Mouse (Mus musculus): Measurements from ENCODE around the gene Mpv17l. TPM values are rescaled to one million over a fixed set of nuclear protein-coding genes. Genes with fewer than 3 reads are reported as not detected.
A peak's percentile ranks its signal among the peaks of the same experiment; 100 is the strongest.
"Not testable (repeated sequence)": the region's sequence is repeated elsewhere in the genome, so short reads cannot be mapped to it uniquely, and the experiment has no call there.

Gene Mpv17l
- total RNA-seq, 2 experiments from 2014 or later: 62.7 to 69.9 TPM

DNA sequence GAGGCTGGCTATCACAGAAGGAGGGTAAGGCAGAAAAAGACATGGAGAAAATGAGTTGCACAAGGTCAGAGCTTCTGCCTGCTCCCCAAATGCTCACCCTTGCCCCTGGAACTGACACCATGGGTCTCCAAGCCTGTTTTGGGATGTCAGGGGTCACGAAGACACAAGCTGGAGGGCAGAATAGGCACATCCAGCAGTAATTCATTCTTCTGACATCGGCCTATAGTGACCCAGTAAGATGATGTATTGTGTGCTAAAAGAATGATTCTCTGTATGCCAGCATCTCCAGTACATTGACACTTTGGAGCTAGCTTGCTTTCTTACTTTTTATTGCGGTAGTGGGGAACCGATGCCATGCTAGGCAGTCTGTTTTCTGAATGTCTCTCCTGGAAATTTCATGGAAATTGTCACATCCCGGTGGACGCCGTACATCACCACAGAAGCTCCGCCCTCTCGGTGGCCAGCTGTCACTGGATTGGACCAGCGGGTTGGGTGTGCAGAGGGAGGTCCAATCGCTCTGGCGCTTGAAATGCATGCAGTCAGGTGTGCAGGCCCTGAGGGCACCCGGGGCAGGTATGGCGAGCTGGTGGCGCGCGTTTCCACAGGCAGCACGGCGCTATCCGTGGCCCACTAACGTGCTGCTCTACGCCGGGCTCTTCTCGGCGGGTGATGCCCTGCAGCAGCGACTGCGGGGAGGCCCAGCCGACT lies 37.3 kb downstream of the Mpv17l start:
- Histone ChIP-seq H3K4me3 (peak overlapping the region; percentile 82), H3K27ac (peak overlapping the region; percentile 86)
- TF ChIP-seq CTCF (IDR thresholded peaks at IDR 0.05): no peak
- DNase-seq (ENCODE audit: extremely low spot score in 1 of 2, low spot score in 2 of 2): peak; percentile 79 to 85
- intact Hi-C loops (cut with DNase I): loop anchor here (1.0 to 2.0 kb wide), 2 partner anchors 37 to 47 kb away; partner anchors contain the start of genes 2900011O08Rik, Ifitm7, Mpv17l and Pdxdc1

DNA sequence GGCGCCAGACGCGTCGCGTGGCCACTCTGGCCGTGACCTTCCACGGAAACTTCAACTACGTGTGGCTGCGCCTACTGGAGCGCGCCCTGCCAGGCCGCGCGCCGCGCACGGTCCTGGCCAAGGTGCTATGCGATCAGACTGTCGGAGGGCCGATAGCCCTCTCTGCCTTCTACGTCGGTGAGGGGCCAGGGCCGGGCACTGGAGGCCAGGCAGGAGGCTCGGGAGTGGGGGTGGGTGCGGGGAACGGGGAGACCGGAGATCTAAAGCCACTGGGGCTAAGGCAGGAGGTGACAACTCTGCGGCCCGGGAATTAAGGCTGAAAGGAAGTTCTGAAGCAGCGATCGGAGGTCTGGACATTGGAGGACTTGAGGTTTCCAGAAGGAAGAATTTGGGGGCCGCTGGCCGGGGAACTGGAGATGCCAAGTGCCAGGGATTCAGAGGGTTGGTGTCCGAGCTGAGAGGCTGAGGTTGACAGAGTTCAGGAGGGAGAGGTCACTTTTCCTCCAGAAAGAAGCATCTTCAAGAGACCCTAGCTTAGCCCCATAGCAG lies 38.0 kb downstream of the Mpv17l start:
- no peak for DNase-seq (ENCODE audit: extremely low spot score in 1 of 2, low spot score in 2 of 2)
- intact Hi-C loops (cut with DNase I): loop anchor here (1.0 to 2.0 kb wide), 2 partner anchors 38 to 46 kb away; partner anchors contain the start of genes 2900011O08Rik, Ifitm7, Mpv17l and Pdxdc1
- no peak for TF ChIP-seq CTCF (IDR thresholded peaks at IDR 0.05)
- H3K27ac ChIP-seq: peak overlapping the region; percentile 86
- peak overlapping the region; percentile 82 for H3K4me3 ChIP-seq

DNA sequence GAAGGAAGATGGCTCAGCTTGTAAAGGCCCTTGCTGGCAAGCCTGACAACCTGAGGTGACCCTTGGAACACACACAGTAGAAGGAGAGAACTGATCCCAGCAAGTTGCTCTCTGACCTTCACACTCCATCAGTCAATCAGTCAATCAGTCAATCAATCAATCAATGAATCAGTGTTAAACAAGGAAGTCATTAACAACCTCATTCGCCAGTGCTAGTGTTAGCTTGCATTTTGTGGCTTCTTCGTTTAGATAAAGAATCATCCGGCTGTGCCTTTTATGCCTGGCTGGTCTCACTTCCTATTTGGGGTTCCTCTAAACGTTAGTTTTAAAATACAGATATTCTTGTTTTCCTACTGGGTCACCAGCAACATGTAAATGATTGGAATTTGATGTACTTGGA lies 41.2 kb downstream of the Mpv17l start:
- no peak for TF ChIP-seq CTCF (IDR thresholded peaks at IDR 0.05)
- Histone ChIP-seq H3K4me3 (no peak overlapping the region), H3K27ac (no peak overlapping the region)
- no peak for DNase-seq (ENCODE audit: extremely low spot score in 1 of 2, low spot score in 2 of 2)
- intact Hi-C loops (cut with DNase I): no loop called here

DNA sequence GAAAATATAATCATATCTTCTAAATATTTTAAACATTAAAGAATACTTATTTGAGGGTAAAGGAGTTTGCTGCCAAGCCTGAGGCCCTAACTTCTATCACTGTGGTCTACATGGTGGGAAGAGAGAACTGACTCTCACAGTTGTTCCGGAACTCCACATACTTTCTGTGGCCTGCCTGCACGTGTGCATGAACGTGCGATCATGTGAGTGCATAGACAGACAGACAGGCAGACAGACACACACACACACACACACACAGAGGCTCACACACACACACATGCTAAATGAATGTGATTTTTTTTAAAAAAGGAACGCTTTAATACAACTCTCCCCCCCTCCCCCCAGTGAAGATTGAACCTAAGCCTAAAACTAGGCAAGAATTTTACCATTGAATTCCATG lies 41.8 kb downstream of the Mpv17l start:
- Histone ChIP-seq H3K27ac (no peak overlapping the region), H3K4me3 (no peak overlapping the region)
- intact Hi-C loops (cut with DNase I): no loop called here
- DNase-seq (ENCODE audit: extremely low spot score in 1 of 2, low spot score in 2 of 2): no peak
- no peak for TF ChIP-seq CTCF (IDR thresholded peaks at IDR 0.05)

DNA sequence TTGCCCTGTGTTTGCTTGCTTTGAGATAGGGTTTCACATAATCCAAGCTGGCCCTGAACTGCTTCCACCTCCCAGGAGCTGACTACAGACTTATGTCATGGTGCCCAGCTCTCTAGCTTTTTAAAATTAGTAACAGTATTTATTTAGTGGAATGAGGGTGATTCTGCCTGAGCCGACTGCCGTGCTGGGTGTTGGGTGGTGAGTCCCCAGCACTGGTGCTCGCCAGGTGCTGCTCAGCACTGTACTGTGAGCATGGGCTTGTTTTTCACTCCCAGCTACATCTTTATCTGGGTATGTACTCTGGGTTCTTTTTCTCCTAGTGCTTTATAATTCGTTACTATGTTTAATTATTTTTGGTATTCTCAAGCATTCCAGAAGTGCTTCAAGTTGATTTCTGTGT lies 42.2 kb downstream of the Mpv17l start:
- no peak overlapping the region for H3K4me3 ChIP-seq
- no peak for DNase-seq (ENCODE audit: extremely low spot score in 1 of 2, low spot score in 2 of 2)
- no peak for TF ChIP-seq CTCF (IDR thresholded peaks at IDR 0.05)
- intact Hi-C loops (cut with DNase I): no loop called here
- no peak overlapping the region for H3K27ac ChIP-seq

DNA sequence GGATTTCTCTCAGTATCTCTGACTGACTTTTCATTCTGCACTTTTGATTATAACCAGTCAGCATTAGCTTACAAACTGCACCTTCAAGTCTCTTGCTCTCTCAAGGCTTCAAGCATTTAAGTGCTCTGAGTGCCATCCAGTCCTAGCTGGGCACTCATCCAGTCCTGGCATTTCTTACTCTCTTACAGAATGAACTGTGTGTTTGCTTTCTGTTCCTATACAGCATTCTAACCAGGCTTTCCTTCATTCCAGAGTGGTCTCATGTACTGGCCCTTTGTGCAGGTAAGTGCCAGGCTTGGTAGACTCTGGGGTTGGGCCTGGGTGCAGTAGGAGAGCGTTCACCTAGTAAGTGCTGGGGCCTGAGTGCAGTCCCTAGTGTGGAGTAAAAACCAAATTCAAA lies 43.3 kb downstream of the Mpv17l start:
- intact Hi-C loops (cut with DNase I): no loop called here
- no peak for TF ChIP-seq CTCF (IDR thresholded peaks at IDR 0.05)

DNA sequence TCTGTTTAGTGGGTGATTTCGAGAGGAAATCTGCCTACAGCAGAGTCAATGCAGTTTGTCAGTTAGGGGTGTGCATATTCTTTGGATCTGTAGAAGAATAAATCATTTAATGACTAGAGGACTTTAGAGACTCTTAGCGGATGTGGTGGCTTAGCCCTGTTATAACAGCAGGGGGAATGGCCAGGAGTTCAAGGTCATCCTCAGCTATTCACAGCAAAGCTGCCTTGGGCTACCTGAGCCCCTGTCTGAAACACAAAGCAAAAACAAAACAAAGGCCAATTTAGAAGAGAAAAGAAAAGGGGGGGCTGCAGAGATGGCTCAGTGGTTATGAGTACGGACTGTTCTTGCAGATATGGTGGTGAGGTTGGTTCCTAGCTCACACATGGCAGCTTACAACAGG lies 48.3 kb downstream of the Mpv17l start:
- Histone ChIP-seq H3K27ac (no peak overlapping the region), H3K4me3 (no peak overlapping the region)
- no peak for TF ChIP-seq CTCF (IDR thresholded peaks at IDR 0.05)
- no peak for DNase-seq (ENCODE audit: extremely low spot score in 1 of 2, low spot score in 2 of 2)
- intact Hi-C loops (cut with DNase I): no loop called here

More for the DNA sequence above, 43.3 kb downstream of the Mpv17l start:
- Histone ChIP-seq H3K27ac (no peak overlapping the region), H3K4me3 (no peak overlapping the region)
- no peak for DNase-seq (ENCODE audit: extremely low spot score in 1 of 2, low spot score in 2 of 2)

DNA sequence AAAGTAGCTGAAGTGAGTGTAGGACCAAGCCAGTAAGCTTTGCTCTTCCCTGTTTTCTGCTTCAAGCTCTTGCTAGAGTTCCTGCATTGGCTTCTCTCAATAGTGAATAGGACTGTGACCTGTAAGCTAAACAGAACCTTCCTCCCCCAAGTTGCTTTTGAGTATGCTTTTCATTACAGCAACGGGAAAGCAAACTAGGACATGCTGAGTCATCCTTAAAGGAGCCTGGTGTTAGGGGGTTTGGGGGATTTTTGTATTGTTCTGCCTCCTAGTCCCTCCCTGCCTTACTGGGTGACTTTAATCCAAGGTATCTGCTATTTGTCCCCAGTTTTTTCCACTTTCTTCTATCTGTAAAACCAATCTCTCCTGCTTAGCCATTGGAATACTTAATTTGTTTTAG lies 59.1 kb downstream of the Mpv17l start:
- Histone ChIP-seq H3K27ac (no peak overlapping the region), H3K4me3 (no peak overlapping the region)
- TF ChIP-seq CTCF (IDR thresholded peaks at IDR 0.05): no peak
- DNase-seq (ENCODE audit: extremely low spot score in 1 of 2, low spot score in 2 of 2): no peak
- intact Hi-C loops (cut with DNase I): no loop called here

DNA sequence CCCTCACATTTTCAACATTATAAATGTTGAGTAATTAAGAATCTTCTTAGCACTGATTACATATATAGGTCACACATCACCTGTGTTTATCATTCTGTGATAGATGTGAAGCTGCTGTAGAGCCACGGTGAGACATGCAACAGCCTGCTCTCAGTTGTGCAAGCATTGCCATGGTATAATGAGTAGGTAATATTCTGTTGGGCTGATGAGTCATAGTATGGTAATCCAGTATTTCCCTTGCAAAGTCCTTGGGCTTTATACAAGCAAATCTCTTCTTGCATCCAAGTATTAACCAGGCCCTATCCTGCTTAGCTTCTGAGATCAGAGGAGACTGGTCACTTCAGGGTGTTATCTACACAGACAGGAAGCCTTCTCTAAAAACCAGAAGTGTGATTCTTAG lies 66.1 kb downstream of the Mpv17l start:
- no peak for TF ChIP-seq CTCF (IDR thresholded peaks at IDR 0.05)
- Histone ChIP-seq H3K4me3 (no peak overlapping the region), H3K27ac (no peak overlapping the region)
- intact Hi-C loops (cut with DNase I): no loop called here
- DNase-seq (ENCODE audit: extremely low spot score in 1 of 2, low spot score in 2 of 2): no peak

DNA sequence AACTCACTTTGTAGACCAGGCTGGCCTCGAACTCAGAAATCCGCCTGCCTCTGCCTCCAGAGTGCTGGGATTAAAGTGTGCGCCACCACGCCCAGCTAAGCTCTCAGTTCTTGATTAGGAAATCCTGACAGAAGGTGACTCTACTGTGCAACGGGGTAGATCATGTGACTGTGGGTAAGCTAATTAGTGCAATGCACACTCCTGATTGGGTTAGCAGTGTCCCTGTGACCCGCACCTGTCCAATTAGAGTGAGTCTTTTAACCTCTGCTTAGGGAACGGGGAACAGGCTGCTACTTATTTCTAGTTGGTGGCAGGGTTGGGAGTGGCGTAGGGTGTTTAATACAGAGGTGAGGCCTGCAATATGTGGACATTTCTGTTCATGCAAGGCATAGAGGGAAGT lies 69.1 kb downstream of the Mpv17l start:
- Histone ChIP-seq H3K27ac (no peak overlapping the region), H3K4me3 (no peak overlapping the region)
- intact Hi-C loops (cut with DNase I): no loop called here
- no peak for TF ChIP-seq CTCF (IDR thresholded peaks at IDR 0.05)
- no peak for DNase-seq (ENCODE audit: extremely low spot score in 1 of 2, low spot score in 2 of 2)

DNA sequence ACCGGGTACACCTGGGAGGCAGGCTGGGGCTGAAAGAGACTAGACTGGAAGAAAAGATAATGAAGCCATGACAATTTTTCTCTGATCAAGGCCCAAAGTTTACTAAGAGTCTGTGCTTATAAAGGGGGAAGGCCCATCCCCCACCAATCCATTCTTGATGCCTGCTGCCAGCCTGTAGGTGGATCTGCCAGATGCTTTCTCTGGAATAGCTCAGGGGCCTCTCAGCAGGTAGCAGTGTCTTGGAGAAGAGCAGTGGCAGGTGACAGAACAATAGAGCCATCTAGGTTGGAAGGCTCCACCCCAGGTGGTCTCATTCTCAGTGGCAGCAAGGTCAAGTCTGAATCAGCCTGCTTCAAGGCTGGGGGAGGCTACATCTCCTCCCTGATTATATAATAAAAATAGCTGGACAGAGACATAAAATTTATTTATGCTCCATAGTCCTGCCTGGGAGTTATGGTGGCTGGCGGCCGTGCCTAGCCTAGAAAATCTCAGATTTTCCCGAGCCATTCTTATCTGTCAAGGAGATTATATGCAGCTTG lies 73.5 kb downstream of the Mpv17l start:
- H3K4me3 ChIP-seq; H3K27ac ChIP-seq; DNase-seq (ENCODE audit: extremely low spot score in 1 of 2, low spot score in 2 of 2); intact Hi-C loops (cut with DNase I): not testable (repeated sequence)

DNA sequence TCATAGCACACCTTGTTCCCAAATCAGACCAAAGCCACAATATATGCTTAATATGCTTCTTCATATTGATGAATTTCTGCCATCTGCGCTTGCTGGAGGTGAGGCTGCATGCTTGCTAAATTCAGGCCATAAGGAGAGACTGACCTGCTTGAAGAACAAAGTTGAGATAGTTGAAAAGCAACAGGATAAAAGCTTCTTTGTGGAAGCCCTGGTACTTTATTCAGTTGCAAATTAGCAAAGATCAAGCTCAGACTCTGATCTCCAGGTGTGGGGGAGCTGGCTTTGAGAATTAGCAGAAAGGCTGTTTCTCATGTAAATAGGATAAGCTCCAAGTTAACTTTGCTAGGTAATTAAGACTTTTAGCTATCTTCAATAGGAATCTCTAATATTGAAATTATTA lies 74.1 kb downstream of the Mpv17l start:
- intact Hi-C loops (cut with DNase I); DNase-seq (ENCODE audit: extremely low spot score in 1 of 2, low spot score in 2 of 2); H3K27ac ChIP-seq; H3K4me3 ChIP-seq: not testable (repeated sequence)

DNA sequence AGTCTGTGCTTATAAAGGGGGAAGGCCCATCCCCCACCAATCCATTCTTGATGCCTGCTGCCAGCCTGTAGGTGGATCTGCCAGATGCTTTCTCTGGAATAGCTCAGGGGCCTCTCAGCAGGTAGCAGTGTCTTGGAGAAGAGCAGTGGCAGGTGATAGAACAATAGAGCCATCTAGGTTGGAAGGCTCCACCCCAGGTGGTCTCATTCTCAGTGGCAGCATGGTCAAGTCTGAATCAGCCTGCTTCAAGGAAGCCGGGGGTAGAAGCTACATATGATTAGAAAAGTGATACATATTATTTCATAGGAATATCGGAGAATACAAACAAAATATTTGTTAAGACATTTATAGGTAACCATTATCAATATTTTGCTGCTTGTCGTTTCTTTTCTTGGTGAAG lies 78.8 kb downstream of the Mpv17l start:
- H3K27ac ChIP-seq; intact Hi-C loops (cut with DNase I); H3K4me3 ChIP-seq; DNase-seq (ENCODE audit: extremely low spot score in 1 of 2, low spot score in 2 of 2): not testable (repeated sequence)

Data from left cerebral cortex, adult 2 months (tissue).